Mouse (Mus musculus): ENCODE results near the gene Kxd1. TPM values are rescaled to one million over a fixed set of nuclear protein-coding genes. Genes with fewer than 3 reads are reported as not detected.

Gene Kxd1
- polyA plus RNA-seq, 1 experiment from 2014 or later: 46.4 TPM

- Histone ChIP-seq H3K36me3 (replicated peaks) (no peaks in the 10 kb centered on the region), H3K27ac (no peak overlapping the region), H3K4me1 (peaks cover 14% of the 10 kb centered on the region), H3K9me3 (no peaks in the 10 kb centered on the region), H3K4me2 (no peak overlapping the region), H3K4me3 (no peak overlapping the region), H3K27me3 (replicated peaks) (no peaks in the 10 kb centered on the region), H3K9ac (no peak overlapping the region)
- WGBS: 79% methylated on average over 5 of the region's 5 CpGs
- no peak for ATAC-seq (replicated peaks)
These were observed 60.5 kb downstream of the Kxd1 start for GRCm38 (mm10) chr8:70467229-70467725.

GRCm38 (mm10) chr8:70466771-70467170 is 61.0 kb downstream of the Kxd1 start:
- H3K27me3 ChIP-seq (replicated peaks): no peaks in the 10 kb centered on the region
- H3K9ac ChIP-seq: no peak overlapping the region
- no peaks in the 10 kb centered on the region for H3K36me3 ChIP-seq (replicated peaks)
- H3K9me3 ChIP-seq: no peaks in the 10 kb centered on the region
- ATAC-seq (replicated peaks): no peak
- no peak overlapping the region for H3K4me3 ChIP-seq
- H3K27ac ChIP-seq: no peak overlapping the region
- H3K4me1 ChIP-seq: peaks cover 14% of the 10 kb centered on the region
- H3K4me2 ChIP-seq: no peak overlapping the region
- WGBS: 75% methylated on average over 11 of the region's 11 CpGs

GRCm38 (mm10) chr8:70466305-70466704 is 61.5 kb downstream of the Kxd1 start:
- no peak overlapping the region for H3K4me2 ChIP-seq
- WGBS: 86% methylated on average over 4 of the region's 4 CpGs
- no peaks in the 10 kb centered on the region for H3K9me3 ChIP-seq
- no peak overlapping the region for H3K9ac ChIP-seq
- H3K4me1 ChIP-seq: peaks cover 14% of the 10 kb centered on the region
- H3K27me3 ChIP-seq (replicated peaks): no peaks in the 10 kb centered on the region
- no peak overlapping the region for H3K4me3 ChIP-seq
- no peak overlapping the region for H3K27ac ChIP-seq
- H3K36me3 ChIP-seq (replicated peaks): no peaks in the 10 kb centered on the region
- ATAC-seq (replicated peaks): no peak

- Histone ChIP-seq H3K36me3 (replicated peaks) (no peaks in the 10 kb centered on the region), H3K9me3 (no peaks in the 10 kb centered on the region), H3K4me2 (no peak overlapping the region), H3K27me3 (replicated peaks) (no peaks in the 10 kb centered on the region), H3K4me1 (peaks cover 14% of the 10 kb centered on the region), H3K9ac (no peak overlapping the region), H3K4me3 (no peak overlapping the region), H3K27ac (no peak overlapping the region)
- 96% methylated on average over 4 of the region's 4 CpGs for WGBS
- no peak for ATAC-seq (replicated peaks)
These were observed 62.1 kb downstream of the Kxd1 start for GRCm38 (mm10) chr8:70465701-70466100.

GRCm38 (mm10) chr8:70464162-70464561 is 63.6 kb downstream of the Kxd1 start:
- H3K27ac ChIP-seq: no peak overlapping the region
- no peak overlapping the region for H3K4me2 ChIP-seq
- no peak overlapping the region for H3K9ac ChIP-seq
- ATAC-seq (replicated peaks): no peak
- WGBS: 90% methylated on average over 6 of the region's 6 CpGs
- peaks cover 7% of the 10 kb centered on the region; the same call in 1 of the 2 replicates for H3K4me1 ChIP-seq
- H3K4me3 ChIP-seq: no peak overlapping the region
- H3K36me3 ChIP-seq (replicated peaks): no peaks in the 10 kb centered on the region
- H3K9me3 ChIP-seq: no peaks in the 10 kb centered on the region
- H3K27me3 ChIP-seq (replicated peaks): no peaks in the 10 kb centered on the region

GRCm38 (mm10) chr8:70463306-70463705 is 64.5 kb downstream of the Kxd1 start:
- no peak for ATAC-seq (replicated peaks)
- Histone ChIP-seq H3K4me2 (no peak overlapping the region), H3K36me3 (replicated peaks) (no peaks in the 10 kb centered on the region), H3K27ac (no peak overlapping the region), H3K27me3 (replicated peaks) (no peaks in the 10 kb centered on the region), H3K9ac (no peak overlapping the region), H3K9me3 (no peaks in the 10 kb centered on the region), H3K4me1 (peaks cover 7% of the 10 kb centered on the region; the same call in 1 of the 2 replicates), H3K4me3 (no peak overlapping the region)
- 58% methylated on average over 4 of the region's 4 CpGs for WGBS

- 93% methylated on average over 8 of the region's 8 CpGs for WGBS
- H3K9me3 ChIP-seq: no peaks in the 10 kb centered on the region
- H3K27me3 ChIP-seq (replicated peaks): no peaks in the 10 kb centered on the region
- no peaks in the 10 kb centered on the region for H3K36me3 ChIP-seq (replicated peaks)
- H3K4me2 ChIP-seq: no peak overlapping the region
- H3K9ac ChIP-seq: no peak overlapping the region
- H3K27ac ChIP-seq: no peak overlapping the region
- H3K4me3 ChIP-seq: no peak overlapping the region
- H3K4me1 ChIP-seq: peaks cover 7% of the 10 kb centered on the region; the same call in 1 of the 2 replicates
- no peak for ATAC-seq (replicated peaks)
These were observed 65.3 kb downstream of the Kxd1 start for GRCm38 (mm10) chr8:70462516-70462813.

- Histone ChIP-seq H3K27me3 (replicated peaks) (no peaks in the 10 kb centered on the region), H3K4me2 (no peak overlapping the region), H3K36me3 (replicated peaks) (no peaks in the 10 kb centered on the region), H3K4me1 (peaks cover 7% of the 10 kb centered on the region; the same call in 1 of the 2 replicates), H3K9me3 (no peaks in the 10 kb centered on the region), H3K4me3 (no peak overlapping the region), H3K27ac (no peak overlapping the region), H3K9ac (no peak overlapping the region)
- 87% methylated on average over 16 of the region's 16 CpGs for WGBS
- ATAC-seq (replicated peaks): no peak
These were observed 65.8 kb downstream of the Kxd1 start for GRCm38 (mm10) chr8:70461765-70462515.

- Histone ChIP-seq H3K4me1 (peaks cover 7% of the 10 kb centered on the region; the same call in 1 of the 2 replicates), H3K4me2 (no peak overlapping the region), H3K9me3 (no peaks in the 10 kb centered on the region), H3K36me3 (replicated peaks) (no peaks in the 10 kb centered on the region), H3K9ac (no peak overlapping the region), H3K27me3 (replicated peaks) (no peaks in the 10 kb centered on the region), H3K27ac (no peak overlapping the region), H3K4me3 (no peak overlapping the region)
- 82% methylated on average over 9 of the region's 9 CpGs for WGBS
- no peak for ATAC-seq (replicated peaks)
These were observed 67.2 kb downstream of the Kxd1 start for GRCm38 (mm10) chr8:70460606-70461005.

- Histone ChIP-seq H3K4me3 (no peak overlapping the region), H3K9me3 (no peaks in the 10 kb centered on the region), H3K9ac (no peak overlapping the region), H3K4me1 (peaks cover 7% of the 10 kb centered on the region; the same call in 1 of the 2 replicates), H3K27me3 (replicated peaks) (no peaks in the 10 kb centered on the region), H3K4me2 (no peak overlapping the region), H3K36me3 (replicated peaks) (no peaks in the 10 kb centered on the region), H3K27ac (no peak overlapping the region)
- no peak for ATAC-seq (replicated peaks)
- 92% methylated on average over 5 of the region's 5 CpGs for WGBS
These were observed 67.6 kb downstream of the Kxd1 start for GRCm38 (mm10) chr8:70460199-70460598.

GRCm38 (mm10) chr8:70459636-70460035 is 68.1 kb downstream of the Kxd1 start:
- Histone ChIP-seq H3K27ac (no peak overlapping the region), H3K9me3 (no peaks in the 10 kb centered on the region), H3K4me1 (peaks cover 7% of the 10 kb centered on the region; the same call in 1 of the 2 replicates), H3K4me2 (no peak overlapping the region), H3K27me3 (replicated peaks) (no peaks in the 10 kb centered on the region), H3K9ac (no peak overlapping the region), H3K4me3 (no peak overlapping the region), H3K36me3 (replicated peaks) (no peaks in the 10 kb centered on the region)
- no peak for ATAC-seq (replicated peaks)
- WGBS: 97% methylated on average over 2 of the region's 2 CpGs

GRCm38 (mm10) chr8:70458462-70458861 is 69.3 kb downstream of the Kxd1 start:
- no peaks in the 10 kb centered on the region for H3K27me3 ChIP-seq (replicated peaks)
- ATAC-seq (replicated peaks): no peak
- H3K4me1 ChIP-seq: peaks cover 4% of the 10 kb centered on the region; the same call in 1 of the 2 replicates
- 81% methylated on average over 3 of the region's 3 CpGs for WGBS
- H3K27ac ChIP-seq: no peak overlapping the region
- H3K36me3 ChIP-seq (replicated peaks): no peaks in the 10 kb centered on the region
- H3K4me2 ChIP-seq: no peak overlapping the region
- H3K9ac ChIP-seq: no peak overlapping the region
- no peaks in the 10 kb centered on the region for H3K9me3 ChIP-seq
- no peak overlapping the region for H3K4me3 ChIP-seq

All from midbrain, embryonic 15.5 days (tissue).